Mouse (Mus musculus): Measurements from ENCODE around the gene Arl6ip4.

The Arl6ip4 gene

GRCm38 (mm10) chr5:124149028-124149427, 33.1 kb downstream of the Arl6ip4 start:
- no peak for DNase-seq (ENCODE audit: low read depth in 1 of 2, low spot score in 2 of 2)

GRCm38 (mm10) chr5:124150895-124151294, 35.0 kb downstream of the Arl6ip4 start:
- DNase-seq (ENCODE audit: low read depth in 1 of 2, low spot score in 2 of 2), result no peak

DNA sequence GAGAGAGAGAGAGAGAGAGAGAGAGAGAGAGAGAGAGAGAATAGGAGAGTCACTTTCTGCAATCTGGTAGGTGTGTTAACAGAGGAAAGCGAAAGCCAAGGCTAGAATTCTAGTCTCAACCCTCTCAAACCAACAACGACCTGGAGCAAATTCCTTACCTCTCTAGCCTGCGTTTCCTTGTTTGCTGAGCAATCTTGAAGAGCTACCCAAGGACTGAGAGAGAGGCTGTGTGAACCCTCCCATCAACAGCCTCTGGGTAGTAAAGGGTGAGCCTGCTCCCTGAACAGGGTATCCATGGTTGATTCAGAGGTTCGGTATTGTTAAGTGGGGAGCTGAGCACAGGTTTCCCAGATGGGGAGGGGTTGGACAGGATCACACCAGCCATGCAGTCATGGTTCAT, 36.8 kb downstream of the Arl6ip4 start:
- DNase-seq (ENCODE audit: low read depth in 1 of 2, low spot score in 2 of 2), result no peak

GRCm38 (mm10) chr5:124155943-124156342, 40.1 kb downstream of the Arl6ip4 start:
- no peak for DNase-seq (ENCODE audit: low read depth in 1 of 2, low spot score in 2 of 2)

- DNase-seq (ENCODE audit: low read depth in 1 of 2, low spot score in 2 of 2), result no peak
These were observed 42.4 kb downstream of the Arl6ip4 start for GRCm38 (mm10) chr5:124158305-124158704.

GRCm38 (mm10) chr5:124159453-124159852, 43.6 kb downstream of the Arl6ip4 start:
- DNase-seq (ENCODE audit: low read depth in 1 of 2, low spot score in 2 of 2), result no peak

- no peak for DNase-seq (ENCODE audit: low read depth in 1 of 2, low spot score in 2 of 2)
These were observed 45.9 kb downstream of the Arl6ip4 start for GRCm38 (mm10) chr5:124161831-124162230.

DNA sequence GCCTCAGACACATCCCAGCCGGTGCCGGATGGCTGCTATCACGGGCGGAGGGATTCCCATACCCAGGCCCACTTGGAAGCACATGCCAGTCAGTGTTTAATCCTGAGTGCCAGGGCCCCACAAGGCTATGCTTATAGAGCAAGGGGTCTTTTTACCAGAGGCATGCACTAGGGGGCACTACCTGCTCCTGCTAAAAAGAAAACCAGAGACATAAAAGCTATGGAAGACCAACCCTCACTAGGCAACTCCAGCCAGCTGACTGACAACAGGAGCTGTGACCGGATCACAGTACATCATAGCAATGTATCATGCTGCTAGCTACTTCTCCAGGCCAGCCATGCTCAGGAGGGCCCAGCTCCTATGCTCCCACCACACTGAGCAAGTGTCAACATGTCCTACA, 46.7 kb downstream of the Arl6ip4 start:
- DNase-seq (ENCODE audit: low read depth in 1 of 2, low spot score in 2 of 2), result no peak

- DNase-seq (ENCODE audit: low read depth in 1 of 2, low spot score in 2 of 2), result no peak
These were observed 47.6 kb downstream of the Arl6ip4 start for GRCm38 (mm10) chr5:124163445-124163844.

DNA sequence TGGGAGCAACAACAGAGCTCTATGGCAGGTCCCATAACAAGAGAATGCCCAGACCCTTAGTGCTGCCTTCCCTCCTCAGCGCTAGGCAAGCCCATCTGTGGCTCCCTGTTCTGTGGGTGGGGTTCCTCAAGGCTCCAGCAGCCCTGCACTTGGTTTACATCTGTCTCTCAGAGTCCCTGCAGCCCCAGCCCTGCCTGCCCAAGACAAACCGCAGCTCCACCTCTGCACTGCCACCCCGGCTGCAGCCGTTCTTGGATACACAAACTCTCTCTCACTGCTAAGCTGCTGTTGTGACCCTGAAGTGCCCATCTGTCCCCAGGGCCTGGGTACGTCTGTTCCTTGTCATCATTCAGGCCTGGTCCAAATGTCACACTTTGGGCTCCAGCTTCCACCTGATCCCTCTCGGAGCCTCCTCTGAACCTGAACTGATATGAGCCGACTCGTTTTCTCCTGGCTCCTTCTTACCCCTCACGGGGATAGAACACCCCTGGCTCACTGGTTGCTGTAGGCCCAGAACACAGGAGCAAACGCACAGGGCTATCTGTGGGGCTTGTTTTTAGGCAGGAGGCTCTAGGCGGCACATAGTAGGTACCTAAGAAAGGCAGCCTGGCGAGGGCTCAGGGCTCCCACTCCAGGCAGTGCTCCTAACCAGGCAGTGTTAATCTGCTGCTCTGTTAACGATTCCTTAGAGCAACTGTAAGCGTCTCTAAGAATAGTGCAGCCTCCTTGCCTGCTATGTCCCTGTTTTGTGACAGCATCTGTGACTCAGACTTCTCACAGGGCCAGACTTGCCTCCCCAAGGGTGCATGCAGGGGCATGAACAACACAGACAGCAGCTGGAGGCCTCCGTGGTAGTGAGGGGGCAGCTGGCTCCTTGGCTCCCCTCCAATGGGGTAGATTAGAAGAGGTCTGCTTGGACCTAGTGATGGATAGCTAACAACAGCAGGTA, 50.0 kb downstream of the Arl6ip4 start:
- DNase-seq (ENCODE audit: low read depth in 1 of 2, low spot score in 2 of 2), result no peak

GRCm38 (mm10) chr5:124166741-124167140, 50.9 kb downstream of the Arl6ip4 start:
- no peak for DNase-seq (ENCODE audit: low read depth in 1 of 2, low spot score in 2 of 2)

- no peak for DNase-seq (ENCODE audit: low read depth in 1 of 2, low spot score in 2 of 2)
These were observed 51.7 kb downstream of the Arl6ip4 start for GRCm38 (mm10) chr5:124167621-124168020.
